Mouse (Mus musculus): ENCODE data around the gene Olfr1412. TPM values are rescaled to one million over a fixed set of nuclear protein-coding genes. Genes with fewer than 3 reads are reported as not detected.

Gene Olfr1412
- polyA plus RNA-seq, 1 experiment from 2014 or later = not detected

DNA sequence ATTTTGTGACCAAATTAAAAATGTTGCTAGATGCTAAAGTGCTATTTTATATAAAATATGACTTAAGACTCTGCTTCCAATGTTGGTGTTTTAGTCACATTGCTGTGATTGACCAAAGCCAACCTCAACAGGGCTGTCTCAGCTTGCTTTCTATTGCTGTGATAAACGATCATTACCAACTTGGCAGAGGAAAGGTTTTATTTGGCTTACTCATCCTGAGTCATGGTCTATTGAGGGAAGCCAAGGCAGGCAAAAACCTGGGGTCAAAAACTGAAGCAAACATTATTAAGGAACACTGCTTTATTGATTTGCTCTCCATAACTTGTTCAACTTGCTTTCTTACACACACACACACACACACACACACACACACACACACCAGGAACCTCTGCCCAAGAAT, 30.5 kb downstream of the Olfr1412 start:
- ATAC-seq (ENCODE audit: low FRiP score, low TSS enrichment) (no peak), DNase-seq (ENCODE audit: low spot score) (no peak)
- Histone ChIP-seq H3K4me1 (replicated peaks; ENCODE audit: control insufficient read depth, insufficient read depth) (no peaks in the 10 kb centered on the region), H3K27ac (replicated peaks) (no peak overlapping the region), H3K4me2 (replicated peaks; ENCODE audit: low read depth) (no peak overlapping the region), H3K27me3 (ENCODE audit: control insufficient read depth, insufficient read depth, low read length) (no peaks in the 10 kb centered on the region), H3K36me3 (ENCODE audit: control insufficient read depth, insufficient read depth, low read length) (no peaks in the 10 kb centered on the region), H3K4me3 (ENCODE audit: low read depth, low read length) (no peak overlapping the region), H3K9ac (ENCODE audit: low read length) (no peak overlapping the region), H3K9me3 (ENCODE audit: control insufficient read depth, low read length) (no peaks in the 10 kb centered on the region)
- WGBS = 63% methylated on average over 1 of the region's 1 CpGs
- TF ChIP-seq CTCF (IDR thresholded peaks at IDR 0.05; ENCODE audit: low read depth) = no peak
- no peak for TF ChIP-seq EP300 (optimal IDR thresholded peaks at IDR 0.05)

- TF ChIP-seq CTCF (IDR thresholded peaks at IDR 0.05; ENCODE audit: low read depth) = no peak
- TF ChIP-seq EP300 (optimal IDR thresholded peaks at IDR 0.05) = no peak
- DNase-seq (ENCODE audit: low spot score) = no peak
- no peaks in the 10 kb centered on the region for H3K27me3 ChIP-seq (ENCODE audit: control insufficient read depth, insufficient read depth, low read length)
- no peak for ATAC-seq (ENCODE audit: low FRiP score, low TSS enrichment)
- no peak within 1 kb of the TSS for H3K4me2 ChIP-seq (replicated peaks; ENCODE audit: low read depth)
- no peaks in the 10 kb centered on the region for H3K9me3 ChIP-seq (ENCODE audit: control insufficient read depth, low read length)
- H3K4me1 ChIP-seq (replicated peaks; ENCODE audit: control insufficient read depth, insufficient read depth) = no peaks in the 10 kb centered on the region
- no peak within 1 kb of the TSS for H3K27ac ChIP-seq (replicated peaks)
- no peak within 1 kb of the TSS for H3K4me3 ChIP-seq (ENCODE audit: low read depth, low read length)
- WGBS = 52% methylated on average over 2 of the region's 2 CpGs
- no peaks in the 10 kb centered on the region for H3K36me3 ChIP-seq (ENCODE audit: control insufficient read depth, insufficient read depth, low read length)
- H3K9ac ChIP-seq (ENCODE audit: low read length) = no peak within 1 kb of the TSS
Measured at GRCm38 (mm10) chr1:92617488-92617887, 31.9 kb downstream of the Olfr1412 start, which contains the start of gene Olfr12. Gene Olfr12 (plus strand): TSS chr1:92617788.

GRCm38 (mm10) chr1:92618360-92618759, 32.8 kb downstream of the Olfr1412 start:
- ATAC-seq (ENCODE audit: low FRiP score, low TSS enrichment) = no peak
- Histone ChIP-seq H3K4me2 (replicated peaks; ENCODE audit: low read depth) (no peak overlapping the region), H3K36me3 (ENCODE audit: control insufficient read depth, insufficient read depth, low read length) (no peaks in the 10 kb centered on the region), H3K27me3 (ENCODE audit: control insufficient read depth, insufficient read depth, low read length) (no peaks in the 10 kb centered on the region), H3K4me3 (ENCODE audit: low read depth, low read length) (no peak overlapping the region), H3K4me1 (replicated peaks; ENCODE audit: control insufficient read depth, insufficient read depth) (no peaks in the 10 kb centered on the region), H3K27ac (replicated peaks) (no peak overlapping the region), H3K9ac (ENCODE audit: low read length) (no peak overlapping the region), H3K9me3 (ENCODE audit: control insufficient read depth, low read length) (no peaks in the 10 kb centered on the region)
- WGBS = 38% methylated on average over 4 of the region's 4 CpGs
- TF ChIP-seq CTCF (IDR thresholded peaks at IDR 0.05; ENCODE audit: low read depth) (no peak), EP300 (optimal IDR thresholded peaks at IDR 0.05) (no peak)
- DNase-seq (ENCODE audit: low spot score) = no peak

- no peak for DNase-seq (ENCODE audit: low spot score)
- H3K27me3 ChIP-seq (ENCODE audit: control insufficient read depth, insufficient read depth, low read length) = no peaks in the 10 kb centered on the region
- WGBS = 67% methylated on average over 4 of the region's 4 CpGs
- no peaks in the 10 kb centered on the region for H3K36me3 ChIP-seq (ENCODE audit: control insufficient read depth, insufficient read depth, low read length)
- no peak overlapping the region for H3K27ac ChIP-seq (replicated peaks)
- H3K4me1 ChIP-seq (replicated peaks; ENCODE audit: control insufficient read depth, insufficient read depth) = no peaks in the 10 kb centered on the region
- H3K4me2 ChIP-seq (replicated peaks; ENCODE audit: low read depth) = no peak overlapping the region
- TF ChIP-seq CTCF (IDR thresholded peaks at IDR 0.05; ENCODE audit: low read depth) (no peak), EP300 (optimal IDR thresholded peaks at IDR 0.05) (no peak)
- H3K9me3 ChIP-seq (ENCODE audit: control insufficient read depth, low read length) = no peaks in the 10 kb centered on the region
- no peak for ATAC-seq (ENCODE audit: low FRiP score, low TSS enrichment)
- H3K9ac ChIP-seq (ENCODE audit: low read length) = no peak overlapping the region
- H3K4me3 ChIP-seq (ENCODE audit: low read depth, low read length) = no peak overlapping the region
Measured at GRCm38 (mm10) chr1:92628227-92628626, 42.6 kb downstream of the Olfr1412 start.

DNA sequence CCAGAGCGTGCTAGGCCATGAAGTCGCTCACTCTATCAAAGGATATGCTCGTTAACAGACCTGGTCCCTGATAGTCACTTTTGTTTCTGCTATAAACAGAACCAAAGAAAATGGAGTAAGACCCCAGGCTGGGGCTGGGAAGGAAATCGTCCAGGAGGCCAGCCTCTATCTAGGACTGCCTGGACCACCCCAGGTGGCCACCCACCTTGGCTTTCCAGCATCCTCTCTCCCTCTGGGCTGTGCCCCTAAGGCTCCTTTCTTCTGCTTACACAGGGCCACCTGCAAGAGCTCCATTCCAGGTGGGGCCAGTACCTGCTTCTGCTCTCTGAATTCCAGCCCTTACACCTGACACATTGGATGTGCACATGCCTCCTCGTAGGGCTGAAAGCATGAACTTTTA, 46.6 kb downstream of the Olfr1412 start:
- DNase-seq (ENCODE audit: low spot score) (no peak), ATAC-seq (ENCODE audit: low FRiP score, low TSS enrichment) (no peak)
- H3K4me3 ChIP-seq (ENCODE audit: low read depth, low read length) = no peak overlapping the region
- no peaks in the 10 kb centered on the region for H3K27me3 ChIP-seq (ENCODE audit: control insufficient read depth, insufficient read depth, low read length)
- H3K4me1 ChIP-seq (replicated peaks; ENCODE audit: control insufficient read depth, insufficient read depth) = no peaks in the 10 kb centered on the region
- H3K27ac ChIP-seq (replicated peaks) = no peak overlapping the region
- TF ChIP-seq EP300 (optimal IDR thresholded peaks at IDR 0.05) = no peak
- no peak for TF ChIP-seq CTCF (IDR thresholded peaks at IDR 0.05; ENCODE audit: low read depth)
- H3K9ac ChIP-seq (ENCODE audit: low read length) = no peak overlapping the region
- peaks cover 8% of the 10 kb centered on the region for H3K36me3 ChIP-seq (ENCODE audit: control insufficient read depth, insufficient read depth, low read length)
- H3K9me3 ChIP-seq (ENCODE audit: control insufficient read depth, low read length) = no peaks in the 10 kb centered on the region
- WGBS = 74% methylated on average over 5 of the region's 5 CpGs
- H3K4me2 ChIP-seq (replicated peaks; ENCODE audit: low read depth) = no peak overlapping the region

DNA sequence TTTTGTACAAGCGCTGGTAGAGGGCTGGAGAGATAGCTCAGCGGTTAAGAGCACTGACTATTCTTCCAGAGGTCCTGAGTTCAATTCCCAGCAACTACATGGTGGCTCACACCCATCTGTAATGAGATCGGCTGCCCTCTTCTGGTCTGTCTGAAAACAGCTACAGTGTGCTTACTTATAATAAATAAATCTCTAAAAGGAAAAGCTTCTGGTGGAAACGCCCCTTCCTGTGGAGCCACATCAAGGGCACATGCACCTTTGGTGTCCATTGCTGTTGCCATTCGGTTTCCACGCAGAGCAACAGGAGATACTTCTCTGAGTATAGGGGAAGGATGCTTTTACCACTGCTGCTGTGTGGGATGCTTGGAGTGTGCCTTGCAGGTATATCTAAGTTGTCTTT, 47.4 kb downstream of the Olfr1412 start:
- Histone ChIP-seq H3K27me3 (ENCODE audit: control insufficient read depth, insufficient read depth, low read length) (no peaks in the 10 kb centered on the region), H3K9me3 (ENCODE audit: control insufficient read depth, low read length) (no peaks in the 10 kb centered on the region), H3K4me3 (ENCODE audit: low read depth, low read length) (no peak overlapping the region), H3K4me2 (replicated peaks; ENCODE audit: low read depth) (no peak overlapping the region), H3K9ac (ENCODE audit: low read length) (no peak overlapping the region), H3K27ac (replicated peaks) (no peak overlapping the region), H3K36me3 (ENCODE audit: control insufficient read depth, insufficient read depth, low read length) (peaks cover 8% of the 10 kb centered on the region), H3K4me1 (replicated peaks; ENCODE audit: control insufficient read depth, insufficient read depth) (no peaks in the 10 kb centered on the region)
- ATAC-seq (ENCODE audit: low FRiP score, low TSS enrichment) = no peak
- 59% methylated on average over 6 of the region's 6 CpGs for WGBS
- no peak for DNase-seq (ENCODE audit: low spot score)
- TF ChIP-seq CTCF (IDR thresholded peaks at IDR 0.05; ENCODE audit: low read depth) (no peak; the same call in 1 of the 2 replicates), EP300 (optimal IDR thresholded peaks at IDR 0.05) (no peak)
